Mouse (Mus musculus) heart, embryonic 12.5 days (tissue): ENCODE measurements around the gene Magi1. TPM values are rescaled to one million over a fixed set of nuclear protein-coding genes. Genes with fewer than 3 reads are reported as not detected.
"Not testable (repeated sequence)": the region's sequence is repeated elsewhere in the genome, so short reads cannot be mapped to it uniquely, and the experiment has no call there.

ENCODE experiments used
- ATAC-seq: fragments of 200-750 bp; cut with Nextera tagmentation; 2 replicates; pipeline ENCODE4 v1.8.0; 2017; ENCODE audit warnings: moderate TSS enrichment, moderate library complexity; ENCODE audit not compliant: insufficient number of reproducible peaks, low FRiP score
- H3K27ac ChIP-seq: fragments of 300-500 bp; sonication (generic); 2 replicates; pipeline ENCODE4 v1.5.1; 2016; ENCODE audit warnings: mild to moderate bottlenecking, moderate library complexity; ENCODE audit not compliant: poor library complexity, severe bottlenecking
- H3K27me3 ChIP-seq: fragments of 300-500 bp; sonication (generic); replicated peaks from 2 replicates; pipeline ENCODE4 v1.6.1; 2016; ENCODE audit warnings: mild to moderate bottlenecking, moderate library complexity
- H3K36me3 ChIP-seq: fragments of 300-500 bp; sonication (generic); 2 replicates; pipeline ENCODE4 v1.6.1; 2016; ENCODE audit warnings: mild to moderate bottlenecking, moderate library complexity
- H3K4me1 ChIP-seq: fragments of 300-500 bp; sonication (generic); replicated peaks from 2 replicates; pipeline ENCODE4 v1.6.1; 2016; ENCODE audit warnings: mild to moderate bottlenecking
- H3K4me2 ChIP-seq: fragments of 300-500 bp; sonication (generic); 2 replicates; pipeline ENCODE4 v1.6.1; 2016; ENCODE audit warnings: mild to moderate bottlenecking, moderate library complexity
- H3K4me3 ChIP-seq: fragments of 300-500 bp; sonication (generic); 2 replicates; pipeline ENCODE4 v1.5.1; 2016; ENCODE audit warnings: mild to moderate bottlenecking
- H3K9ac ChIP-seq: fragments of 300-500 bp; sonication (generic); 2 replicates; pipeline ENCODE4 v1.6.1; 2016; ENCODE audit warnings: mild to moderate bottlenecking, moderate library complexity
- H3K9me3 ChIP-seq: fragments of 300-500 bp; sonication (generic); replicated peaks from 2 replicates; pipeline ENCODE4 v1.6.1; 2016; ENCODE audit warnings: mild to moderate bottlenecking, moderate library complexity
- WGBS: fragments of 180-500 bp; shearing (Covaris S2); methylation state at CpG from one replicate; pipeline ENCODE4 v1.1.7; 2016; 5-methylcytosine and 5-hydroxymethylcytosine counted together
- polyA plus RNA-seq: library from polyadenylated mRNA; unstranded; fragments of >200 nt; fragmentation: Nextera tagmentation; extraction: Ambion mirVana; gene quantifications from 2 replicates; pipeline ENCODE4 v1.2.1, GENCODE M21; 2016

The Magi1 gene
- polyA plus RNA-seq, 1 experiment from 2014 or later: 9.9 TPM

- H3K4me2 ChIP-seq: no peak overlapping the region
- no peak for ATAC-seq
- H3K27ac ChIP-seq: no peak overlapping the region
- H3K9ac ChIP-seq: no peak overlapping the region
- WGBS: 79% methylated on average over 13 of the region's 13 CpGs
- H3K36me3 ChIP-seq: peaks cover 16% of the 10 kb centered on the region
- H3K4me1 ChIP-seq: peaks cover 28% of the 10 kb centered on the region
- H3K27me3 ChIP-seq: no peaks in the 10 kb centered on the region
- H3K4me3 ChIP-seq: no peak overlapping the region
- H3K9me3 ChIP-seq: no peaks in the 10 kb centered on the region
These were observed 584.3 kb downstream of the Magi1 start for GRCm38 (mm10) chr6:93699436-93699835.

GRCm38 (mm10) chr6:93697956-93698355 lies 585.8 kb downstream of the Magi1 start:
- Histone ChIP-seq H3K4me3 (no peak overlapping the region), H3K27ac (no peak overlapping the region), H3K4me1 (peaks cover 28% of the 10 kb centered on the region), H3K27me3 (no peaks in the 10 kb centered on the region), H3K9ac (no peak overlapping the region), H3K4me2 (no peak overlapping the region), H3K36me3 (peaks cover 16% of the 10 kb centered on the region), H3K9me3 (no peaks in the 10 kb centered on the region)
- no peak for ATAC-seq
- 74% methylated on average over 5 of the region's 5 CpGs for WGBS

- H3K36me3 ChIP-seq: peaks cover 22% of the 10 kb centered on the region
- 74% methylated on average over 17 of the region's 17 CpGs for WGBS
These were observed 605.0 kb downstream of the Magi1 start for GRCm38 (mm10) chr6:93678766-93679165.

GRCm38 (mm10) chr6:93666731-93667130 lies 617.0 kb downstream of the Magi1 start:
- Histone ChIP-seq H3K9ac (no peak overlapping the region), H3K4me2 (no peak overlapping the region), H3K4me1 (no peaks in the 10 kb centered on the region), H3K27me3 (no peaks in the 10 kb centered on the region), H3K36me3 (no peaks in the 10 kb centered on the region), H3K4me3 (no peak overlapping the region), H3K27ac (no peak overlapping the region), H3K9me3 (no peaks in the 10 kb centered on the region)
- 77% methylated on average over 2 of the region's 2 CpGs for WGBS
- no peak for ATAC-seq

More at GRCm38 (mm10) chr6:93678766-93679165, 605.0 kb downstream of the Magi1 start:
- no peak for ATAC-seq
- H3K4me3 ChIP-seq: no peak overlapping the region
- no peak overlapping the region for H3K9ac ChIP-seq
- no peaks in the 10 kb centered on the region for H3K9me3 ChIP-seq
- peaks cover 8% of the 10 kb centered on the region for H3K27me3 ChIP-seq
- peak overlapping the region; percentile 19; the same call in 1 of the 2 replicates for H3K4me2 ChIP-seq
- H3K4me1 ChIP-seq: no peaks in the 10 kb centered on the region
- H3K27ac ChIP-seq: no peak overlapping the region

GRCm38 (mm10) chr6:93665056-93665805 lies 618.5 kb downstream of the Magi1 start:
- H3K4me2 ChIP-seq: no peak overlapping the region
- no peaks in the 10 kb centered on the region for H3K36me3 ChIP-seq
- no peak overlapping the region for H3K27ac ChIP-seq
- H3K9me3 ChIP-seq: no peaks in the 10 kb centered on the region
- no peaks in the 10 kb centered on the region for H3K27me3 ChIP-seq
- ATAC-seq: no peak
- H3K4me1 ChIP-seq: no peaks in the 10 kb centered on the region
- H3K9ac ChIP-seq: no peak overlapping the region
- 88% methylated on average over 12 of the region's 12 CpGs for WGBS
- H3K4me3 ChIP-seq: no peak overlapping the region

GRCm38 (mm10) chr6:93661139-93661538 lies 622.6 kb downstream of the Magi1 start:
- Histone ChIP-seq H3K9ac (no peak overlapping the region), H3K4me1 (peaks cover 11% of the 10 kb centered on the region; the same call in 1 of the 2 replicates), H3K4me3 (no peak overlapping the region), H3K9me3 (no peaks in the 10 kb centered on the region), H3K27ac (no peak overlapping the region), H3K4me2 (no peak overlapping the region), H3K36me3 (no peaks in the 10 kb centered on the region), H3K27me3 (no peaks in the 10 kb centered on the region)
- ATAC-seq: no peak
- 70% methylated on average over 1 of the region's 1 CpGs for WGBS

- Histone ChIP-seq H3K27me3 (no peaks in the 10 kb centered on the region), H3K4me1 (peaks cover 11% of the 10 kb centered on the region; the same call in 1 of the 2 replicates), H3K27ac (no peak overlapping the region), H3K36me3 (no peaks in the 10 kb centered on the region), H3K4me2 (no peak overlapping the region), H3K9me3 (no peaks in the 10 kb centered on the region), H3K9ac (no peak overlapping the region), H3K4me3 (no peak overlapping the region)
- 86% methylated on average over 8 of the region's 8 CpGs for WGBS
- ATAC-seq: no peak
These were observed 624.2 kb downstream of the Magi1 start for GRCm38 (mm10) chr6:93659534-93659933.

- Histone ChIP-seq H3K27ac (peak overlapping the region; percentile 65; the same call in 1 of the 2 replicates), H3K4me3 (no peak overlapping the region), H3K9ac (no peak overlapping the region), H3K27me3 (no peaks in the 10 kb centered on the region), H3K9me3 (no peaks in the 10 kb centered on the region), H3K36me3 (no peaks in the 10 kb centered on the region), H3K4me1 (peaks cover 11% of the 10 kb centered on the region; the same call in 1 of the 2 replicates), H3K4me2 (peak overlapping the region; percentile 24; the same call in 1 of the 2 replicates)
- peak; percentile 63; the same call in 1 of the 2 replicates for ATAC-seq
- WGBS: 15% methylated on average over 13 of the region's 13 CpGs
These were observed 626.3 kb downstream of the Magi1 start for GRCm38 (mm10) chr6:93657187-93657974.

GRCm38 (mm10) chr6:93648581-93649230 lies 635.0 kb downstream of the Magi1 start:
- no peaks in the 10 kb centered on the region for H3K27me3 ChIP-seq
- no peaks in the 10 kb centered on the region for H3K9me3 ChIP-seq
- no peak overlapping the region for H3K4me2 ChIP-seq
- no peak overlapping the region for H3K27ac ChIP-seq
- peak; percentile 46; the same call in 1 of the 2 replicates for ATAC-seq
- H3K9ac ChIP-seq: no peak overlapping the region
- no peak overlapping the region for H3K4me3 ChIP-seq
- WGBS: 64% methylated on average over 8 of the region's 8 CpGs
- peaks cover 14% of the 10 kb centered on the region for H3K4me1 ChIP-seq
- H3K36me3 ChIP-seq: no peaks in the 10 kb centered on the region

- H3K36me3 ChIP-seq, H3K27me3 ChIP-seq, H3K9ac ChIP-seq, H3K4me1 ChIP-seq, H3K9me3 ChIP-seq, ATAC-seq, H3K4me2 ChIP-seq, H3K4me3 ChIP-seq, H3K27ac ChIP-seq: not testable (repeated sequence)
- 70% methylated on average over 5 of the region's 5 CpGs for WGBS
These were observed 653.9 kb downstream of the Magi1 start for GRCm38 (mm10) chr6:93629735-93630291.

GRCm38 (mm10) chr6:93627200-93627599 lies 656.5 kb downstream of the Magi1 start:
- Histone ChIP-seq H3K27me3 (no peaks in the 10 kb centered on the region), H3K4me1 (no peaks in the 10 kb centered on the region), H3K9me3 (no peaks in the 10 kb centered on the region), H3K36me3 (no peaks in the 10 kb centered on the region), H3K4me3 (no peak overlapping the region), H3K27ac (no peak overlapping the region), H3K9ac (no peak overlapping the region), H3K4me2 (no peak overlapping the region)
- 85% methylated on average over 5 of the region's 5 CpGs for WGBS
- no peak for ATAC-seq
